Mouse (Mus musculus): ENCODE results near the gene Stambpl1. TPM values are rescaled to one million over a fixed set of nuclear protein-coding genes. Genes with fewer than 3 reads are reported as not detected.
A peak's percentile ranks its signal among the peaks of the same experiment; 100 is the strongest.

Gene Stambpl1
- polyA plus RNA-seq, 1 experiment = 30.6 TPM

DNA sequence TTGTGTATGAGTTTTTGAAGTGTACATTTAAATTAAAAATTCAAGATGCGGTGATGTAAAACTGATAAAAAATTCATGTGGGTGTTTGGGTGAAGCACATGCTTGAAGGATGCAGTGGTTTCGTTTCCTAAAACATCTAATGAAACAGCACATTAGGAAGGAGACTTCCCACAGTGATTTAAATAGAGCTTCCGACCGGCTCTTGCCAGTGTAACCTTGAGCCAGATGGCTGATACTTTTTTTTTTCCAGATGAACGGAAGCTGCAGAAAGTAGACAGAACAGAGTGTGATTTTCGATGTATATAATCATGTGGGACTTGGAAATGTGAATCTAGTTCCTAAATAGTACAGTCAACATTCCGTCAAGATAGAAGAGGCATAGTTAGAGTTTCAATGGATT is 39.6 kb downstream of the Stambpl1 start:
- Histone ChIP-seq H3K4me3 (ENCODE audit: insufficient read depth, low read length) (no peak overlapping the region), H3K4me1 (ENCODE audit: control insufficient read depth, insufficient read depth, low read length) (no peaks in the 10 kb centered on the region; the same call in 1 of the 2 replicates), H3K27ac (ENCODE audit: insufficient read depth, low read length) (no peak overlapping the region)
- TF ChIP-seq CTCF (IDR thresholded peaks at IDR 0.05; ENCODE audit: borderline replicate concordance, insufficient read depth, low read length) = no peak
- no peak for TF ChIP-seq POLR2A (IDR thresholded peaks at IDR 0.05; ENCODE audit: low read depth, low read length)

DNA sequence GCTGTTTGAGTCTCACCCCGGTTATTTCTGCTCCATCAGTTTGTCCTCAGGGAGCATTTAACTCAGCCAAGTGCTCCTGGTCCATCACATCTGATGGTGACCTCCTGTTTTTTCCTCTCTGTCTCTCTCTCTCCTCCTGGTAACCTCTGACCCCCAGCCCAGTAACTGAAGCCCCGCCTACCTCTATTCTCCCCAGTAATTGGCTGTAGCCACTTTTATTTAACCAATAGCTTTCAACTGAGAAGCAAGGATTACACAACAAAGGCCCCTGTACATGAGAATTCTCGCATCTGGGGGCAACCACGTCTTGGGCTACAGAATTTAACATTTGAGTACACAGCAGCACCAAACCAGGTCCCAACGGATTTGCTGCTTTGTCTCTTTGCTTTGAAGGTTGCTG is 40.3 kb downstream of the Stambpl1 start:
- no peaks in the 10 kb centered on the region; the same call in 1 of the 2 replicates for H3K4me1 ChIP-seq (ENCODE audit: control insufficient read depth, insufficient read depth, low read length)
- no peak overlapping the region for H3K27ac ChIP-seq (ENCODE audit: insufficient read depth, low read length)
- no peak overlapping the region for H3K4me3 ChIP-seq (ENCODE audit: insufficient read depth, low read length)
- TF ChIP-seq POLR2A (IDR thresholded peaks at IDR 0.05; ENCODE audit: low read depth, low read length) = no peak
- TF ChIP-seq CTCF (IDR thresholded peaks at IDR 0.05; ENCODE audit: borderline replicate concordance, insufficient read depth, low read length) = no peak

DNA sequence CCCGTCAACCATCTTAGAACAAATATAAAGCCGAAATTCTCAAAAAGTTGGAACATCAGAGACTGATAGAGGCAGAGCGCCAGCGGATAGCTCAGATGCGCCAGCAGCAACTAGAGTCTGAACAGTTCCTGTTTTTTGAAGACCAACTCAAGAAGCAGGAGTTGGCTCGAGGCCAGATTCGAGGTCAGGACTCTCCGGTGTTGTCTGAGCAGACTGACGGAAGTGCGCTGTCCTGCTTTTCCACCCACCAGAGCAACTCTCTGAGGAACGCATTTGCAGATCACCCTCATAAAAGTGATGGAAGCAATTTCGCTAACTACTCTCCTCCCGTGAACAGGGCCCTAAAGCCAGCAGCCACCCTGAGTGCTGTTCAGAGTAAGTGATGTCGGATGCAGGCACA is 41.9 kb downstream of the Stambpl1 start:
- TF ChIP-seq CTCF (IDR thresholded peaks at IDR 0.05; ENCODE audit: borderline replicate concordance, insufficient read depth, low read length) = no peak
- Histone ChIP-seq H3K4me3 (ENCODE audit: insufficient read depth, low read length) (no peak overlapping the region), H3K27ac (ENCODE audit: insufficient read depth, low read length) (no peak overlapping the region), H3K4me1 (ENCODE audit: control insufficient read depth, insufficient read depth, low read length) (no peaks in the 10 kb centered on the region; the same call in 1 of the 2 replicates)

DNA sequence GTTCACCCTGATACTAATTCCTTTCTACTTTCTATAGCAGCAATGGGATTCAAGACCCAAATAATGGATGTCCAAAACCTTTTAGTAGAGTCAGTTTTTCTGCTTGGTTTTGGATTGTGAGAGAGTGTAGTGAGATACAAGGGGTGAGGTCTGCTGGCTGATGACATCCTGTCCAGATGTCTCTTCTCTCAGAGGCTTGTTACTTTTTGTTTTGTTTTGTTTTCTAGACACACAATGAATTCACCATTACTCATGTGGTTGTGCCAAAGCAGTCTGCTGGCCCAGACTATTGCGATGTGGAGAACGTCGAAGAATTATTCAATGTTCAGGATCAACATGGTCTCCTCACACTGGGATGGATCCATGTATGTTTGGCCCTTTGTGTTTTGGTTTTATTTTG is 44.0 kb downstream of the Stambpl1 start:
- Histone ChIP-seq H3K27ac (ENCODE audit: insufficient read depth, low read length) (no peak overlapping the region), H3K4me3 (ENCODE audit: insufficient read depth, low read length) (no peak overlapping the region), H3K4me1 (ENCODE audit: control insufficient read depth, insufficient read depth, low read length) (no peaks in the 10 kb centered on the region; the same call in 1 of the 2 replicates)
- TF ChIP-seq POLR2A (IDR thresholded peaks at IDR 0.05; ENCODE audit: low read depth, low read length) (no peak), CTCF (IDR thresholded peaks at IDR 0.05; ENCODE audit: borderline replicate concordance, insufficient read depth, low read length) (no peak)

DNA sequence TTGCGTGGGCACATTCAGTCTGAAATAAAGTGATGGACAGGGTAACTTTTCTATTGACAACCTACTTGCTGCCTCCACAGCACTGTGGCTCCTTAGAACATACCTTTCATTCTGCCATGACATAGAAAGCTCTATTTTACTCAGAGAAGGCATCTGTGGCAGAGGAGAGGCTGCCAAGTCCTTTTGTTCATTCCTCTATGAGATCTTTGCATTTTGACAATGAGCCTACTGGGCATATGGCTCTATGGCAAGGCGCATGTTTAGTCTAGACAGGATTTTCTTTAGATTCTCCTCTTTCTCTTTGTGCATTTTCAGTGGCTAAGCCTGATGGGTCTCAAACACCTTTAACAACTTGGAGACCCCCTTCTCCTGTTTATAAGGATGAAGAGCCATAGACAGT is 45.7 kb downstream of the Stambpl1 start:
- TF ChIP-seq CTCF (IDR thresholded peaks at IDR 0.05; ENCODE audit: borderline replicate concordance, insufficient read depth, low read length) (no peak), POLR2A (IDR thresholded peaks at IDR 0.05; ENCODE audit: low read depth, low read length) (no peak)
- no peak overlapping the region for H3K4me3 ChIP-seq (ENCODE audit: insufficient read depth, low read length)
- no peaks in the 10 kb centered on the region; the same call in 1 of the 2 replicates for H3K4me1 ChIP-seq (ENCODE audit: control insufficient read depth, insufficient read depth, low read length)
- H3K27ac ChIP-seq (ENCODE audit: insufficient read depth, low read length) = no peak overlapping the region

DNA sequence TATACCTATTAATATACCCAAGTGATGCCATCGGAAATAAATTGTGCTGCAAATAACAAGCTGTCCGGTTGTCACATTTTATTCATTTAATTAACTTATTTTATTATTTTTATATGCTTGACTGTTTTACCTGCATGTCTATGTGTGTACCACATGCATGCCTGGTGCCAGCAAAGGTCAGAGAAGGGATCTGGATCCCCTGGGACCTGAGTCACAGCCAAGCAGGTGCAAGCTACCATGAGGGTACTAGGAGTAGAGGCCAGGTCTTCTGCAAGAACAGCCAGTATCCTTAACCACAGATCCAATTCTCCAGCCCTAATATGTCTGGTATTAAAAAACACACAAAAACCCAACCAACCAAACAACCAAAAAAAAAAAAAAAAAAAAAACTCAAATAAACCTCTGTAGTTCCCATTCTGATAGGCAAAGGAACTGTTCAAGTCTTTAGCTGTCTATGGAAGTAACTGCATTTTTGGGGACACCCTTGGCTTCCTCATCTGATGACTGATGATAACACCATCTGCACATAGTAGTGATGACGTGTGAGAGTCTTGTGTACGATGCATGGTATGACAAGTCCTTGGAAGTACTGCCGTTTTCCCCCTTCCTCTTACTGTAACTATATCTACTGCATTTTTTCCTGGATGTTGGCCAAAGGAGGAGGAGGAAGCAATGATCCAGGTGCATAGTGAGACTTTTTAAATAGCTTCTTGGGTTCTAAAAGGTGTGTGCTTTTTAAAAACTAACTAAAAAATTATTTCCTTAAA is 48.4 kb downstream of the Stambpl1 start:
- Histone ChIP-seq H3K27ac (ENCODE audit: insufficient read depth, low read length) (no peak overlapping the region), H3K4me1 (ENCODE audit: control insufficient read depth, insufficient read depth, low read length) (no peaks in the 10 kb centered on the region), H3K4me3 (ENCODE audit: insufficient read depth, low read length) (no peak overlapping the region)
- no peak for TF ChIP-seq CTCF (IDR thresholded peaks at IDR 0.05; ENCODE audit: borderline replicate concordance, insufficient read depth, low read length)
- TF ChIP-seq POLR2A (IDR thresholded peaks at IDR 0.05; ENCODE audit: low read depth, low read length) = peak; percentile 47

DNA sequence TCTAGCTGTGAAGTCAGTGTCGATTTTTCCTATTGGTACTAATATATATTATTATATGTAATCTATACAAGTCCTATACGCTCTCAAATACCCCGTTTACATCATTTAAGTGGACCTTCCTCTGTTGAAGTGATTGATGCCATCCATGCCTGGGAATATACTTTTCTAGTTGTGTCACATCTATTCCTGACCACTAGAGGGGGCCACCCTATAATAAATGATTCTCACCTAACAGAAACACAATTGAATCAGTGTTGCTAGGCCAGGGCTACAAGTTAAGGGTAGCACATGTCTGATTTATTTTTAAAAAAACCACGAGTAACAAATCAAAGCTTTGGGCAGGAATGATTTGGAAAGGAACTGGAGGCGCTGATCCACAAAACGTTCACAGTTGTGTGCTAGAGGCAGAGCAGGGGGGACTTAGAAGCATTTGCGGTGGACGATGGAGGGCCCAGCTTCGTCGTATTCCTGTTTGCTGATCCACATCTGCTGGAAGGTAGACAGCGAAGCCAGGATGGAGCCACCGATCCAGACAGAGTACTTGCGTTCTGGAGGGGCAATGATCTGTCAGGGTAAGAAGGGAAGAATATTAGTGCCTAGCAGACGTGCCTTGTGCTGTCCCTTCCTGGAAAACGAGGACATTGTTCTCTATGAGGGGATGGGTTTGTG is 49.4 kb downstream of the Stambpl1 start:
- TF ChIP-seq POLR2A (IDR thresholded peaks at IDR 0.05; ENCODE audit: low read depth, low read length) (peak; percentile 32; the same call in 1 of the 2 replicates), CTCF (IDR thresholded peaks at IDR 0.05; ENCODE audit: borderline replicate concordance, insufficient read depth, low read length) (no peak)
- Histone ChIP-seq H3K4me1 (ENCODE audit: control insufficient read depth, insufficient read depth, low read length) (no peaks in the 10 kb centered on the region), H3K27ac (ENCODE audit: insufficient read depth, low read length) (no peak overlapping the region), H3K4me3 (ENCODE audit: insufficient read depth, low read length) (no peak overlapping the region)

DNA sequence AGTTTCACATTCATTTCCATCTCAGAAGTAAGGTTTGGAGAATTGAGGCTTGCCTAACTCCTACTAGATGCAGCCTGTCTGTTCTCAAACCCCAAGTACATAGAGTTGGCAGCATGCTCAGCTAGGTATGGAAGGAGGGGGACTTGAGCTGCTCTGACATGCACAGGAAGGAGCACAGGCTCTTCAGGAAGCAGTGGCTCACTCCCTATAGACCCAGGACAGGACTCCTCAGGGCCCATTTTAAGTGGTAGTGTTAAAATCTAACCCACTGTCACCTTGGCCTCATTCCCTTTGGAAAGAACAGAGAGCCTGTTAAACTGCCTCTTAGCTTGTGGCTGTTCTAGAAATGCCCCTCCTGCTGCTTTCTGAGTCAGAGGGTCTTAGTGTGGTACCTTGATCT is 50.9 kb downstream of the Stambpl1 start:
- no peak overlapping the region for H3K27ac ChIP-seq (ENCODE audit: insufficient read depth, low read length)
- H3K4me3 ChIP-seq (ENCODE audit: insufficient read depth, low read length) = no peak overlapping the region
- no peaks in the 10 kb centered on the region for H3K4me1 ChIP-seq (ENCODE audit: control insufficient read depth, insufficient read depth, low read length)
- no peak for TF ChIP-seq CTCF (IDR thresholded peaks at IDR 0.05; ENCODE audit: borderline replicate concordance, insufficient read depth, low read length)
- TF ChIP-seq POLR2A (IDR thresholded peaks at IDR 0.05; ENCODE audit: low read depth, low read length) = no peak

DNA sequence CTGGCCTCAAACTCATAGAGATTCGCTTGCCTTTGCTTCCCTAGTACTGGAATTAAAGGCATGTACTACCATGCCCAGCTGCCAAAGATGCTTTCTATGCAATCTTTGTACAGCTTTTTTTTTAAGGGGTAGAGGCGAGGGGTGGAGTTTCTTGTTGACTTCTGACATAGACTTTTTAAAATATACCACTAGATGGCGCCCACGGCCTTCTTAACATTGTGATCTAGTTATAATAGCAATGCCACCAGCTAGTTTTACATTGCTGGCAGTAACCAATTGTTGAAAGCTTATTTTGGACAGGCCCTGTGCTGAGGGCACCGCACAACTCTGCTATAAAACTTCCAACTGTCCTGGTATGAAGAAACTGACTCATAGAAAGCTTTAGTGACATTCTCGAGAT is 52.0 kb downstream of the Stambpl1 start:
- TF ChIP-seq POLR2A (IDR thresholded peaks at IDR 0.05; ENCODE audit: low read depth, low read length) (no peak), CTCF (IDR thresholded peaks at IDR 0.05; ENCODE audit: borderline replicate concordance, insufficient read depth, low read length) (no peak)
- no peaks in the 10 kb centered on the region for H3K4me1 ChIP-seq (ENCODE audit: control insufficient read depth, insufficient read depth, low read length)
- no peak overlapping the region for H3K4me3 ChIP-seq (ENCODE audit: insufficient read depth, low read length)
- peak overlapping the region; percentile 16; the same call in 1 of the 2 replicates for H3K27ac ChIP-seq (ENCODE audit: insufficient read depth, low read length)

DNA sequence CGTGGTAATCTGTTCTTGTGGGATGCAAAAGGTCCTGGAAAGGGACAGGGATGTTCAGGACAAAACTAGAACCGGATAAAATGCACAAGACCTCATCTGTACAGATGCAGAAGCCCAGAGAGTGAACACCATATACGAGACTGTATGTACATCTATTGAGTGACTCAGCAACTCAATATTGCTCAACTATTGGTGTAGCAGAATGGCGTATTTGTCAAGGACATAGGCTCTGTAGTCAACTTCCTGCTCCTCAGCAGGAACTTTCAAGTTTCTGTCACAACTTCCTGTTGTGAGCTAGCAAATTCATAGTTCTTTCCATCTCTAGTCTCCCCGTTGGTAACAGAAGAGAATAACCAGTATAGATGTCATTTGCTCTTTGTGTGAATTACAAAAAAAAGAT is 56.5 kb downstream of the Stambpl1 start:
- Histone ChIP-seq H3K4me3 (ENCODE audit: insufficient read depth, low read length) (no peak overlapping the region), H3K4me1 (ENCODE audit: control insufficient read depth, insufficient read depth, low read length) (0 out of 2 replicates have a peak, but pooled peaks cover 2% of the 10 kb centered on the region), H3K27ac (ENCODE audit: insufficient read depth, low read length) (0 out of 2 replicates have a peak overlapping the region, but pooled peaks have one; percentile 15)
- TF ChIP-seq POLR2A (IDR thresholded peaks at IDR 0.05; ENCODE audit: low read depth, low read length) = peak; percentile 45; the same call in 1 of the 2 replicates
- no peak for TF ChIP-seq CTCF (IDR thresholded peaks at IDR 0.05; ENCODE audit: borderline replicate concordance, insufficient read depth, low read length)
